Mouse (Mus musculus) heart, postnatal 0 days (tissue): ENCODE results near the gene Btbd11. TPM values are rescaled to one million over a fixed set of nuclear protein-coding genes. Genes with fewer than 3 reads are reported as not detected.

Source experiments
- ATAC-seq: fragments of 200-750 bp; cut with Nextera tagmentation; 2 replicates; pipeline ENCODE4 v1.8.0; 2017; ENCODE audit warnings: low read depth, moderate number of reproducible peaks, moderate library complexity; ENCODE audit not compliant: insufficient read depth
- DNase-seq: peaks from one replicate; pipeline ENCODE4 v3.0.0-alpha.2; 2016; ENCODE audit warnings: low spot score
- H3K27ac ChIP-seq: fragments of 300-500 bp; sonication (generic); 2 replicates; pipeline ENCODE4 v1.5.1; 2014; ENCODE audit warnings: low read depth, mild to moderate bottlenecking
- H3K27me3 ChIP-seq: fragments of 300-500 bp; sonication (generic); 2 replicates; pipeline ENCODE4 v1.6.1; 2014; ENCODE audit warnings: low read length, mixed read lengths; ENCODE audit not compliant: control insufficient read depth, insufficient read depth
- H3K36me3 ChIP-seq: fragments of 300-500 bp; sonication (generic); replicated peaks from 2 replicates; pipeline ENCODE4 v1.6.1; 2014; ENCODE audit warnings: low read length, mixed read lengths; ENCODE audit not compliant: control insufficient read depth, insufficient read depth
- H3K4me1 ChIP-seq: fragments of 300-500 bp; sonication (generic); 2 replicates; pipeline ENCODE4 v1.6.1; 2014; ENCODE audit warnings: antibody characterized with exemption; ENCODE audit not compliant: control insufficient read depth, insufficient read depth
- H3K4me2 ChIP-seq: fragments of 300-500 bp; sonication (generic); 2 replicates; pipeline ENCODE4 v1.6.1; 2014; ENCODE audit warnings: low read depth, mild to moderate bottlenecking, low read length, moderate library complexity
- H3K4me3 ChIP-seq: fragments of 300-500 bp; sonication (generic); 2 replicates; pipeline ENCODE4 v1.5.1; 2014; ENCODE audit warnings: low read depth, low read length
- H3K9ac ChIP-seq: fragments of 300-500 bp; sonication (generic); replicated peaks from 2 replicates; pipeline ENCODE4 v1.6.1; 2014; ENCODE audit warnings: low read depth, low read length, mixed read lengths
- H3K9me3 ChIP-seq: fragments of 300-500 bp; sonication (generic); replicated peaks from 2 replicates; pipeline ENCODE4 v1.6.1; 2016; ENCODE audit warnings: low read length; ENCODE audit not compliant: control insufficient read depth
- CTCF ChIP-seq: IDR thresholded peaks from 2 replicates; pipeline ENCODE4 v1.5.1; 2016; ENCODE audit warnings: antibody characterized with exemption, control low read depth, low read depth
- EP300 ChIP-seq: IDR thresholded peaks from 2 replicates; pipeline ENCODE4 v1.6.1; 2016; ENCODE audit warnings: antibody characterized with exemption, low read depth
- WGBS: fragments of 180-500 bp; shearing (Covaris S2); extraction: QIAGEN DNeasy Blood & Tissue Kit; methylation state at CpG from one replicate; pipeline ENCODE4 v1.1.7; 2014; 5-methylcytosine and 5-hydroxymethylcytosine counted together
- polyA plus RNA-seq: library from polyadenylated mRNA; unstranded; fragments of >200 nt; fragmentation: Nextera tagmentation; extraction: Ambion mirVana; gene quantifications from 2 replicates; pipeline ENCODE4 v1.2.1, GENCODE M21; 2015
- total RNA-seq: library from RNA; depleted of rRNA; stranded (reverse); fragments of >200 nt; gene quantifications from 2 replicates; pipeline ENCODE4 v1.2.3, GENCODE M21; 2014; ENCODE audit warnings: low replicate concordance

The Btbd11 gene
- total and polyA plus RNA-seq, 2 experiments from 2014 or later: 0.20 to 0.50 TPM

DNA sequence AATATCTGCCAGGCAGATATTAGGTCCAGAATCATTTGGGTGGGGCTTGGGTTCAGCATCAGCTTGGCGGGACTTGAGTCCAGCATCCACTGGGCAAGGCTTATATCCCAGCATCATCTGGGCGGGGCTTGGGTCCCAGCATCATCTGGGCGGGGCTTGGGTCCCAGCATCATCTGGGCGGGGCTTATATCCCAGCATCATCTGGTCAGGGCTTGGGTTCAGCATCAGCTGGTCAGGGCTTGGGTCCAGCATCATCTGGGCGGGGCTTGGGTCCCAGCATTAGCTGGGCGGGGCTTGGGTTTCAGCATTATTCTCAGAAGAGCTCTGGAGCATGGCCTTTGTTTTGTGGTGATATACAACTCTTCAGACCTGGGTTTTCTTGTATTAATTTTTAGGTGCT, 6.4 kb downstream of the Btbd11 start:
- TF ChIP-seq EP300: no peak
- TF ChIP-seq CTCF: no peak
- peaks cover 27% of the 10 kb centered on the region for H3K27me3 ChIP-seq
- H3K36me3 ChIP-seq: no peaks in the 10 kb centered on the region
- no peaks in the 10 kb centered on the region for H3K9me3 ChIP-seq
- H3K27ac ChIP-seq: no peak overlapping the region
- no peak overlapping the region for H3K4me2 ChIP-seq
- no peak overlapping the region for H3K9ac ChIP-seq
- H3K4me1 ChIP-seq: 0 out of 2 replicates have a peak, but pooled peaks cover 3% of the 10 kb centered on the region
- no peak overlapping the region for H3K4me3 ChIP-seq
- no peak for DNase-seq
- 51% methylated on average over 6 of the region's 6 CpGs for WGBS
- ATAC-seq: no peak

DNA sequence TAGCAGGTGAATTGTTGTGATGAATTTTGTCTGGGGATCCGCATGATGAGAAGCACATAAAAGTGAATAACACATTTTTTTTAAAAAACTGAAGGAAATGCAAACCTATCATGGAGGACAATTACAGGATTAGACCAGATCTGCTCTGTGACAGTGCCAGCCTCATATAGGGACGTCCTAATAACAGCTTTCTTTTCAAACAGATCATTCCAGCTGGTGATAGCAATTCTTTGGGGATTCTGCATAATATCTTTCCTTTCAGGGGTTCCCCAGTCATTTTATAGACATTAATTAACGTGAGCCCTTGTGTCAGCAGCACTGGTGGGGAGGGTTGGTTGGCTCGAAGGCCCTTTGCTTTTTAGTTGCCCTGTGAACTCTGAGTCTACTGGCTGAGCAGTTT, 7.9 kb downstream of the Btbd11 start:
- Histone ChIP-seq H3K9ac (no peak overlapping the region), H3K36me3 (no peaks in the 10 kb centered on the region), H3K4me2 (no peak overlapping the region), H3K4me1 (no peaks in the 10 kb centered on the region), H3K9me3 (no peaks in the 10 kb centered on the region), H3K27ac (no peak overlapping the region), H3K4me3 (no peak overlapping the region), H3K27me3 (peaks cover 12% of the 10 kb centered on the region)
- TF ChIP-seq CTCF: no peak
- no peak for TF ChIP-seq EP300
- no peak for DNase-seq
- WGBS: 63% methylated on average over 4 of the region's 4 CpGs
- no peak for ATAC-seq

DNA sequence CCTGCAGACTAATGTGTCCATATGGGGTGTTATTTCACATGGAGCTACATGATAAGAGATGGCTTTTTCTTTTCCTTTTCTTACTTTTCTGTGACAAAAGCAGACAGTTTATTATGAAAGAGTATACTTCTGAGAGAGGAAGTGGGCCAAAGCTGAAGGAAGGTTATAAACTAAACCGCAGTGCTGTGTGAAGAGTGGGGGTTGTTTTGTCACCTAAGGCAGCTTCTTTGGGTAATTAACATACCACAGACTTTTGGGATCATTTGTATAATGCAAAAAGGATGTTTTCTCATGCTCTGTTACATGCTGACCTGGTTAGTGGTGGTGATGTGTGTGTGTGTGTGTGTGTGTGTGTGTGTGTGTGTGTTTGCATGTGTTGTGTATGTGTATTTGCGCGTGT, 24.5 kb downstream of the Btbd11 start:
- TF ChIP-seq CTCF (no peak), EP300 (no peak)
- Histone ChIP-seq H3K9ac (no peak overlapping the region), H3K36me3 (no peaks in the 10 kb centered on the region), H3K4me3 (no peak overlapping the region), H3K9me3 (no peaks in the 10 kb centered on the region), H3K4me1 (no peaks in the 10 kb centered on the region), H3K27me3 (no peaks in the 10 kb centered on the region), H3K4me2 (no peak overlapping the region), H3K27ac (no peak overlapping the region)
- DNase-seq (no peak), ATAC-seq (no peak)
- WGBS: 77% methylated on average over 3 of the region's 3 CpGs

DNA sequence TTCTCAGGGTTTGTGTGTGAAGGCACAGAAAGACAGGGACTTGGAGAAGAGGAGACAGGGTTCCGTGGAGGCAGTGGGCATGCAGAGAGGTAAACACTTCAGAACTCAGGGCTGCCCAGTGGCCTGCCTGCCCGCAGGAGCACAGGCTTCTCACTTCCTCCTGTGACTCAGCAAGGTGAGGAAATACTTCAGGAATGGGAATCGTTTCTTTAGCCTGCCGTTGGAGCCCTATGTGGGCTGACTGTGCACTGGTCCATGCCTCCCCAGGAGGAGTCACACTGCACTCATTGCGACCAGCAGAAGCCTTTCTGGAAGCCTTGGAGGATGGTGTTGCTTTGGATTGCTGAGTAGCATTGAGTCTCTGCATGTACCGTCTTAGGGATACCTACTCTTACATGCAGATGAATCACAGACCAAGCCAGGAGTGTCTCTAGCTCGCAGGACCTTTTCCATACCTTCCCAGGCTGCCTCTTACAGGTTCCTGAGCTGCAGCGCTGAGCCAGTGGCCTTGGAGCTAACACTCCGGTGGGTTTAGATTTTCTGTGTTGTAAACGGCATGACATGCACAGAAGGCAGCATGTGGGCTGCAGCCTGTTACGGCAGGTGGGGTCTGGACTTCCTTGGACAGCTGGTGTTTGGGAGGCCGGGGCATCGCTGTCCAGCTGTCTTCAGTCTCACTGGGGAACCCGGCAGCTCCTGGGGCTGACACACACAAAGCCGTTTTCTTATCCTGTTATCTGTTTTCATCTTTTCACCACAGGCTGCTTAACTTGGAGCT, 34.4 kb downstream of the Btbd11 start:
- Histone ChIP-seq H3K9ac (no peak overlapping the region), H3K27ac (no peak overlapping the region), H3K4me1 (no peaks in the 10 kb centered on the region), H3K36me3 (no peaks in the 10 kb centered on the region), H3K4me2 (no peak overlapping the region), H3K9me3 (no peaks in the 10 kb centered on the region), H3K27me3 (no peaks in the 10 kb centered on the region), H3K4me3 (no peak overlapping the region)
- TF ChIP-seq EP300 (no peak), CTCF (no peak)
- WGBS: 44% methylated on average over 15 of the region's 15 CpGs
- no peak for ATAC-seq
- no peak for DNase-seq

DNA sequence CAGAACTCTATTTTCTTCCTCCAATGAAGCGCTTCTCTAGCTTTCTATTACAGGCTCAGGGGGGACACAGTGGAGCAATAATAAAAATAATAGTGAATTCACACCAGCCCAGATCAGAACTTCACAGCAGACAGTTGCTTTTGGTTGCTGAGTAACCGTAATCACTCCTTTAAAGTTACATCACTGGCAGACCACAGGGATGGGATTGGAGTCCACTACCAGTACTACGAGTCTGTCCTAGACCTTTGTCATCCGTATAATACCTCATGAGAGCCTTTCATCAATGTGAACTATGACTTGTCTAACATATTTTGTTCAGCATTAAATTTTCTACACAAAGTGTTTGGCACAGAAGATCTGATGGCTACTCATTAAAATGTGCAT, 35.0 kb downstream of the Btbd11 start:
- Histone ChIP-seq H3K4me2 (no peak overlapping the region), H3K27me3 (no peaks in the 10 kb centered on the region), H3K27ac (no peak overlapping the region), H3K4me3 (no peak overlapping the region), H3K36me3 (no peaks in the 10 kb centered on the region), H3K9me3 (no peaks in the 10 kb centered on the region), H3K9ac (no peak overlapping the region), H3K4me1 (no peaks in the 10 kb centered on the region)
- WGBS: 62% methylated on average over 4 of the region's 4 CpGs
- ATAC-seq (no peak), DNase-seq (no peak)
- TF ChIP-seq EP300 (no peak), CTCF (no peak)

DNA sequence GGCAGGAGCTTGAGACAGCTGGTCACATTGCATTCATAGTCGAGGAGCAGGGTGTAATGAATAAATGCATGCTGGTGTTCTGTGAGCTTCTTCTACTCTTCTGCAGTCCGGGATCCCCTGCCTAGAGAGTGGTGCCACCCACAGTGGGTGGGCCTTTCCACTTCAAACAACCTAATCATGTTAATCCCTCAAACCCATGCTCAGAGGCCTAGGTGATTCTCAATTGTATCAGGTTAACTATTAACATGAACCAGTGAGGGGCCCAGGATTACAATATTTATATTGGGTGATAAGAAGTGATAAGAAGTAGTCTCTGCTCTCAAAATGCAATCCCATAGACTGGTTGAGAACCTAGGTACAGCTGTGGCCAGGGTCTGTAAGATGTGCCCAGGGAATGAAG, 39.1 kb downstream of the Btbd11 start:
- Histone ChIP-seq H3K4me1 (no peaks in the 10 kb centered on the region), H3K36me3 (no peaks in the 10 kb centered on the region), H3K4me2 (no peak overlapping the region), H3K27me3 (no peaks in the 10 kb centered on the region), H3K9ac (no peak overlapping the region), H3K9me3 (no peaks in the 10 kb centered on the region), H3K4me3 (no peak overlapping the region), H3K27ac (no peak overlapping the region)
- 43% methylated on average over 2 of the region's 2 CpGs for WGBS
- DNase-seq (no peak), ATAC-seq (no peak)
- TF ChIP-seq EP300 (no peak), CTCF (no peak)
